Mouse (Mus musculus) midbrain, embryonic 14.5 days (tissue): ENCODE measurements around the gene Atg4d. TPM values are rescaled to one million over a fixed set of nuclear protein-coding genes. Genes with fewer than 3 reads are reported as not detected.
"Not testable (repeated sequence)": the region's sequence is repeated elsewhere in the genome, so short reads cannot be mapped to it uniquely, and the experiment has no call there.

ENCODE experiments used
- ATAC-seq: fragments of 200-750 bp; cut with Nextera tagmentation; 2 replicates; pipeline ENCODE4 v1.8.0; 2017; ENCODE audit warnings: moderate number of reproducible peaks, moderate library complexity; ENCODE audit not compliant: low FRiP score, low TSS enrichment
- DNase-seq: peaks from one replicate; pipeline ENCODE4 v3.0.0-alpha.2; 2015
- H3K27ac ChIP-seq: fragments of 300-500 bp; sonication (generic); replicated peaks from 2 replicates; pipeline ENCODE4 v1.5.1; 2014; ENCODE audit warnings: mild to moderate bottlenecking, low read depth, low read length, moderate library complexity
- H3K27me3 ChIP-seq: fragments of 300-500 bp; sonication (generic); 2 replicates; pipeline ENCODE4 v1.6.1; 2014; ENCODE audit warnings: low read length, control low read depth, mixed read lengths; ENCODE audit not compliant: control insufficient read depth, insufficient read depth
- H3K36me3 ChIP-seq: fragments of 300-500 bp; sonication (generic); 2 replicates; pipeline ENCODE4 v1.6.1; 2014; ENCODE audit warnings: low read length, control low read depth; ENCODE audit not compliant: control insufficient read depth, insufficient read depth
- H3K4me1 ChIP-seq: fragments of 300-500 bp; sonication (generic); 2 replicates; pipeline ENCODE4 v1.6.1; 2014; ENCODE audit warnings: mild to moderate bottlenecking, antibody characterized with exemption, low read length, control low read depth; ENCODE audit not compliant: control insufficient read depth, insufficient read depth
- H3K4me2 ChIP-seq: fragments of 300-500 bp; sonication (generic); 2 replicates; pipeline ENCODE4 v1.6.1; 2014; ENCODE audit warnings: mild to moderate bottlenecking, low read length, moderate library complexity
- H3K4me3 ChIP-seq: fragments of 300-500 bp; sonication (generic); replicated peaks from 2 replicates; pipeline ENCODE4 v1.5.1; 2014; ENCODE audit warnings: low read depth, low read length
- H3K9ac ChIP-seq: fragments of 300-500 bp; sonication (generic); replicated peaks from 2 replicates; pipeline ENCODE4 v1.6.1; 2014; ENCODE audit warnings: mild to moderate bottlenecking, low read length, moderate library complexity
- H3K9me3 ChIP-seq: fragments of 300-500 bp; sonication (generic); 2 replicates; pipeline ENCODE4 v1.6.1; 2016; ENCODE audit warnings: low read length, control low read depth, mixed read lengths; ENCODE audit not compliant: control insufficient read depth
- WGBS: fragments of 180-500 bp; shearing (Covaris S2); extraction: QIAGEN DNeasy Blood & Tissue Kit; methylation state at CpG from one replicate; pipeline ENCODE4 v1.1.7; 2014; 5-methylcytosine and 5-hydroxymethylcytosine counted together
- polyA plus RNA-seq: library from polyadenylated mRNA; unstranded; fragments of >200 nt; fragmentation: Nextera tagmentation; extraction: Ambion mirVana; gene quantifications from 2 replicates; pipeline ENCODE4 v1.2.1, GENCODE M21; 2014

Atg4d gene
- polyA plus RNA-seq, 1 experiment from 2014 or later = 44.7 TPM

DNA sequence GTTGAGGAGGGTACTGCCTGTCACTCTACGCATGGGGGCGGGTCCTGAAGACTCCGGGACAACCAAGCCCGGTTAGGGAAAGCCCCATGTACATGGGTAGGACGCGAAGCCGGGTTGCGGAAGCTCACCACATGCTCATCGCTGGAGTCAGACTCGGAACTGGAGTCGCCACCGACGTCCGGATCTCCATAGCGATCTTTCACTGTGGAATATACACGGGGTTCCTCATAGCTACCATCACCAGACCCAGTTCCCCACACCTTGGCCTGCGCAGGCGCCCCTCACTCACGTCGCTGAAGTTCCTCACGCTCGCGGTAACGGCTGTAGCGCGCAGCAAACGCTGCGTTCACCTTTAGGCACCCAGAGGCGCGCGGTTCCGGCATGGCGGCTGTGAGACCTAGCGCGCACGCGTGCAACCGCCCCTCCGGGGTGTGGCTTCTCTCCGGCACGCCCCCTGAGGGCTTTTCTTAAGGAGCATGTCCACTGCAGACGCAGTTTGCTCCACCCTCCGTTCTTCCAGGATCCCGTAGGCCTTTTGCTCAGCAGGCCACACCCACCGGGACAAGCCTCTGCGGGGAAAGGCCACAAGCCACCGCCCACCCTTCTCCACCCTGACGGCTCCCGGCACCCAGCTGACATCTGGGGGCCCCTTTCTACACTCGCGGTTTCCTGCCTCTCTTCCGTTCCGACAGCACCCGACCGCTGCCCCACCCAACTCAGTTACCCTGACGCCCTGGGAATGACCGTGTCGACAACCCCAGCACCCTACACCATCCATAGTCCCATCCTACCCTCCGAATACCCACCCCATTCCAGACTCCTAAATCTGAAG lies 22.7 kb downstream of the Atg4d start, which contains the start of gene Kri1:
Kri1 (minus strand) TSS at position 399 of the 832 bp plus-strand sequence.
- peaks cover 18% of the 10 kb centered on the region for H3K36me3 ChIP-seq
- peak within 1 kb of the TSS; percentile 78 for H3K4me3 ChIP-seq
- 1% methylated on average over 59 of the region's 59 CpGs for WGBS
- peak within 1 kb of the TSS; percentile 59 for H3K9ac ChIP-seq
- ATAC-seq (peak; percentile 78), DNase-seq (peak; percentile 99)
- peaks cover 33% of the 10 kb centered on the region for H3K4me1 ChIP-seq
- peak within 1 kb of the TSS; percentile 86 for H3K27ac ChIP-seq
- H3K4me2 ChIP-seq = peak within 1 kb of the TSS; percentile 84
- H3K9me3 ChIP-seq = no peaks in the 10 kb centered on the region
- no peaks in the 10 kb centered on the region for H3K27me3 ChIP-seq

DNA sequence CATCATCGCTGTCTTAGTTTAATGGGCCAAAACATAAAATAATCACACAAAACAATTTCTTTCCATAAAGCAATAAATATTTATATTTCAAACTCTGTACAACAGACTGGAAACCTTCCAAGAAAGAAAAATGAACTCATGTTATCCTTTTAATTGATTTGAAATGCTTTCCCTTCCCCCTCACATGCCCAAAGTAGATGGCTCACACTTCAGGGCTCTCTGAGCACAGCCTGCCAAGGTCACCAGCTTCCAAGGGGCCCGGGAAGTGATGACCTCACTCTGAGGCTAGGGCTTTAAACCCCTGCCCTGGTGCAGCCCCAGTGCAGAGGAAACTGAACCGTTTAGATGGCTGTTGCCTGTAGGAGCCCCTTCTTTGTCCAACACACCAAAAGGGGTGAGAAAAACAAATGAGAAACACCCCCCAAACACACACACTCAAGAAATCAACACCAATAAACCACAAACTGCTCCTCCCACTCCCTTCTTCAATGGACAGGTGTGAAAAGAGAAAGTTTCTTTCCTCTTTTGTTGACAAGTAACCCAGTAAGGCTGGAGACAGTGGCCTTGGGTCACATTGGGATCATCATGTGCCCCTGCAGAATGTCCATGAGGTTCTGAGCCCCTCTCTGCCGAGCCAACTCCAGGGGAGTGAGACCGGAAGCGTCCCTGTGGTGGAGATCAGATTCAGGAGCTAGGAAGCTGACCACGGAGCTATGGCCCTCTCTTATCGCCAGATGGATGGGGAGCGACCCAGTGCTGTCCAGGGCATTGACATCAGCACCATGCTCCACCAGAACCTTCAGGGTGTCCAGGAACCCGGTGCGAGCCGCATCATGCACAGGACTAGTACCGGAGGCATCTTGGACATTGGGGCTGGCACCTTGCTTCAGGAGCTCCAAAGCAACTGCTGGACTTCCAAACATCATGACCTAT lies 23.6 kb downstream of the Atg4d start:
- peak; percentile 34 for DNase-seq
- Histone ChIP-seq H3K9me3 (no peaks in the 10 kb centered on the region), H3K27me3 (no peaks in the 10 kb centered on the region), H3K4me2 (peak overlapping the region; percentile 84), H3K9ac (peak overlapping the region; percentile 59), H3K36me3 (peaks cover 16% of the 10 kb centered on the region), H3K27ac (peak overlapping the region; percentile 86), H3K4me1 (peaks cover 33% of the 10 kb centered on the region), H3K4me3 (peak overlapping the region; percentile 78)
- no peak for ATAC-seq
- 79% methylated on average over 13 of the region's 13 CpGs for WGBS

DNA sequence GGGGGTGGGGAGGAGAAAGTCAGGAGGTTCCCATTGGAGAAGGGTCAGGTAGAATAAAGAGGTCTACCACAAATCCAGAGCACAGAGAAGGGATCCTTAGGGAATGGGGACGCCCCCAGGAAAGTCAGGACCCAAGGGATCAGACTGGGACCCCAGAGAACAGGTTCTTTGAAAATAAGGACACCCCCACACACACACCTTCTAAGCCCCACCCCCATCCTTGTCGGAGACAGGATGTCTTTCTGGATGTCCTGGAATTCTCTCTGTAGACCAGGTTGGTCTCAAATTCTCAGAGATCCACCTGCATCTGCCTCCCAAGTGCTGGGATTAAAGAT lies 24.2 kb downstream of the Atg4d start:
- H3K4me2 ChIP-seq = peak overlapping the region; percentile 84
- H3K4me1 ChIP-seq = peaks cover 33% of the 10 kb centered on the region
- H3K27me3 ChIP-seq = no peaks in the 10 kb centered on the region
- no peak overlapping the region; the same call in 1 of the 2 replicates for H3K4me3 ChIP-seq
- H3K36me3 ChIP-seq = peaks cover 10% of the 10 kb centered on the region
- H3K9ac ChIP-seq = no peak overlapping the region
- DNase-seq (no peak), ATAC-seq (no peak)
- 88% methylated on average over 2 of the region's 2 CpGs for WGBS
- no peaks in the 10 kb centered on the region for H3K9me3 ChIP-seq
- no peak overlapping the region for H3K27ac ChIP-seq

DNA sequence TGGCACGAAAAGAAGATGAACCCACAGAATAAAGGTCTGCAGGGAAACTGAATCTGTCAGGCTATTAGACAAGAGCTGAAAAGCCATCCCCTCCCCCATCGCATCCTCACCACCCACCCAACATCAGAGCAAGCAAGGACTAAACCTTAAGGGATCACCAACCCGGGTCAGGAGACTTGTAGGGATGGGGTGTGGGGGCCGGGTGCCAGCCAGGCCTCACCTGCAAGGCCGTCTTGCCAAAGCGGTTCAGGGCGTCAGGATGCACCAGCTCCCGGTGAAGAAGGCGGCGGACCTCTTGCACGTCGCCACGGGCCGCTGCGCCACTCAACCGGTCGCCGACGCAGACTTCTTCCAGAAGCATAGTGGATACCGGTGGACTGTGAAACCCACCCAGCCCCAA lies 25.5 kb downstream of the Atg4d start:
- under 1% methylated on average over 20 of the region's 20 CpGs for WGBS
- no peak for ATAC-seq
- peak; percentile 62 for DNase-seq
- Histone ChIP-seq H3K36me3 (no peaks in the 10 kb centered on the region), H3K9me3 (no peaks in the 10 kb centered on the region), H3K4me1 (peaks cover 33% of the 10 kb centered on the region), H3K4me2 (peak overlapping the region; percentile 84), H3K27me3 (no peaks in the 10 kb centered on the region), H3K4me3 (peak overlapping the region; percentile 72), H3K27ac (peak overlapping the region; percentile 82), H3K9ac (peak overlapping the region; percentile 70)

DNA sequence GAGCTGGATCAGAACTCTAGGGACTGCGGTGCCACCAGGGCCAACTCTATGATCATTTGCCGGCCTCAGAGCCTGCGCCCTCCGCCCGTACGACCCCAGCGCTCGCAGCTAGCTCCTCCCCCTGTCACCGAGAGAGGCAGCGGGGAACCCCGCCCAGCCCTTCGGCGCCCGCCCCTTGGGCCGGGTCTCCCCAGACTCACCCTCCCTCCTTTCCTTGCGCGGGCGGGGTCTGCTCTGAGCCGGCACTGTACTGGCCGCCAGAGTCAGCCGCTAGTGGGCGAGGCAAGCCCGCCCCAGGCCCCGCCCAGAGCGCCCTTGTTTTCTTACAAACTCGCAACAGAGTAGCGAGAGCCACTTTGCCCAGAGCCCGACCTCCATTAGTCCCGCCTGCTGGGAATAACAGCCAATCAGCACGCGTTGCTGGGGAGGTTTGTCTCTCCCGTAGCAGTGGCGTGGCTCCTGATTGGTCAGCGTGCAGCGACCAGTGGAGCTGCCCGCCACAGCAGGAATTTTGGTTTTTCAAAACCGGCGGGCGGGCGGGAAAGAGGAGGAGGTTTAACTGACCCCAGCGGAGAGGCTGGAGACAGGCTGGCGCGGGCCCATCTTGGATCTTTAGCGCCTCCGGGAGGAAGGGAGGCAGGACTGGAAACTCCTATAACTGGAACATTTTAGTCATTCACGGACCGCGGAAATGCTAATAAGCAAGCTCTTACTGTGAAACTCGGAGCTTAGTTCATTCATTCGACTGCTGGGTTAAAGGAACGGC lies 26.1 kb downstream of the Atg4d start, which contains the start of gene Cdkn2d:
Cdkn2d (minus strand) TSS at position 386 of the 766 bp plus-strand sequence.
- ATAC-seq = peak; percentile 95
- peak; percentile 99 for DNase-seq
- H3K4me2 ChIP-seq = peak within 1 kb of the TSS; percentile 84
- H3K4me3 ChIP-seq = peak within 1 kb of the TSS; percentile 72
- no peaks in the 10 kb centered on the region for H3K9me3 ChIP-seq
- H3K4me1 ChIP-seq = peaks cover 33% of the 10 kb centered on the region
- H3K36me3 ChIP-seq = no peaks in the 10 kb centered on the region
- H3K27ac ChIP-seq = peak within 1 kb of the TSS; percentile 82
- peak within 1 kb of the TSS; percentile 70 for H3K9ac ChIP-seq
- under 1% methylated on average over 51 of the region's 51 CpGs for WGBS
- no peaks in the 10 kb centered on the region for H3K27me3 ChIP-seq

GRCm38 (mm10) chr9:21291868-21292267 lies 26.8 kb downstream of the Atg4d start:
- not testable (repeated sequence) for H3K9me3 ChIP-seq, DNase-seq, H3K27me3 ChIP-seq, H3K36me3 ChIP-seq, ATAC-seq
- peak overlapping the region; percentile 72; the same call in 1 of the 2 replicates for H3K4me3 ChIP-seq
- 0 out of 2 replicates have a peak overlapping the region, but pooled peaks have one; percentile 56 for H3K27ac ChIP-seq
- peak overlapping the region; percentile 84 for H3K4me2 ChIP-seq
- peaks cover 28% of the 10 kb centered on the region for H3K4me1 ChIP-seq
- H3K9ac ChIP-seq = peak overlapping the region; percentile 70; the same call in 1 of the 2 replicates
- 18% methylated on average over 7 of the region's 7 CpGs for WGBS

GRCm38 (mm10) chr9:21292271-21292670 lies 27.2 kb downstream of the Atg4d start:
- Histone ChIP-seq H3K36me3 (no peaks in the 10 kb centered on the region), H3K9me3 (no peaks in the 10 kb centered on the region), H3K4me1 (peaks cover 24% of the 10 kb centered on the region), H3K27me3 (no peaks in the 10 kb centered on the region), H3K4me3 (no peak overlapping the region), H3K27ac (no peak overlapping the region), H3K4me2 (no peak overlapping the region), H3K9ac (no peak overlapping the region)
- ATAC-seq (no peak), DNase-seq (no peak)
- 95% methylated on average over 3 of the region's 3 CpGs for WGBS

DNA sequence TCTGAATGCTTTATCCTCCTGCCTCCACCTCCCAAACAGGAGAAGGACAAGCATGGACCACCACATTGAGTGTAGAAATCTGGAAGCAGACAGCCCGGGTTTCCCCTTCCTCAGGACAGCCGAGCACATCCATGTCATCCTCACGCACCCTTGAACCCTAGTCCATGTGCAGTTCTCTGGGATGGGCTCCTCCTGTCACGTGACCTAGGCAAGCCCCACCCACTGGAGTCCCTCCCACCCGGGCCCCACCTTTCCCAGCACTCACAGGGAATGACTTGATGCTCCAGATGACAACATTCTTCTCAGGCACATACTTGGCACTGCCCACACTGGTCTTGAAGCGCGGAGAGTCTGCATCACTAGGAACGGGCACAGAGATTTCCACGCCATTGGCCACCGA lies 33.9 kb downstream of the Atg4d start:
- Histone ChIP-seq H3K36me3 (no peaks in the 10 kb centered on the region), H3K4me3 (no peak overlapping the region), H3K9me3 (no peaks in the 10 kb centered on the region), H3K27ac (no peak overlapping the region), H3K4me1 (no peaks in the 10 kb centered on the region), H3K27me3 (no peaks in the 10 kb centered on the region), H3K4me2 (no peak overlapping the region), H3K9ac (no peak overlapping the region)
- WGBS = 85% methylated on average over 10 of the region's 10 CpGs
- ATAC-seq = no peak
- DNase-seq = no peak
